Mouse (Mus musculus) CD4-positive, CD25-positive, alpha-beta regulatory T cell, adult 4 months (primary cell): Measurements from ENCODE around the gene Rtf2. TPM values are rescaled to one million over a fixed set of nuclear protein-coding genes. Genes with fewer than 3 reads are reported as not detected.

Experiments
- ATAC-seq: one replicate; pipeline ENCODE4 v1.8.0; 2017
- polyA plus RNA-seq, 2 experiments: library from polyadenylated mRNA; unstranded; fragments of 100-300 nt; shearing (Covaris generic); gene quantifications; one replicate each; pipeline ENCODE4 v1.2.1; 2017

Rtf2 gene
- polyA plus RNA-seq, 2 experiments from 2014 or later, result 139 to 161 TPM

GRCm38 (mm10) chr2:172440640-172441005 is 267 bp downstream of the Rtf2 start:
- ATAC-seq, result peak; percentile 12

- ATAC-seq, result no peak
These were observed 820 bp downstream of the Rtf2 start for GRCm38 (mm10) chr2:172441176-172441575.

DNA sequence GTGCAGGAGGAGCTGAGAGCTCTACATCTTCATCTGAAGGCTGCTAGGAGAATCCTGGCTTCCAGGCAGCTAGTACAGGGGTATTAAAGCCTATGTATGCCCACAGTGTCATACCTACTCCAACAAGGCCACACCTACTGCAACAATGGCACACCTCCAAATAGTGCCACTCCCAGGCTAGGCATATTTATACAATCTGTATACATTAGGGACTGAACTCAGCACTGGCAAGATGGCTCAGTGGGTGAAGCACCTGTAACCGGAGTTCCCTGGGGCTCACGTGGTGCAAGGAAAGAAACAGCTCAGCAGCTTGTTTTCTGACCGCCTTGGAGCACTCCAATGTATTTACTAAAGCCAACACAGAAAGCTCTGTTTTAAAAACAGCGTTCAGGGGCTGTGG is 5.3 kb downstream of the Rtf2 start:
- ATAC-seq, result no peak

DNA sequence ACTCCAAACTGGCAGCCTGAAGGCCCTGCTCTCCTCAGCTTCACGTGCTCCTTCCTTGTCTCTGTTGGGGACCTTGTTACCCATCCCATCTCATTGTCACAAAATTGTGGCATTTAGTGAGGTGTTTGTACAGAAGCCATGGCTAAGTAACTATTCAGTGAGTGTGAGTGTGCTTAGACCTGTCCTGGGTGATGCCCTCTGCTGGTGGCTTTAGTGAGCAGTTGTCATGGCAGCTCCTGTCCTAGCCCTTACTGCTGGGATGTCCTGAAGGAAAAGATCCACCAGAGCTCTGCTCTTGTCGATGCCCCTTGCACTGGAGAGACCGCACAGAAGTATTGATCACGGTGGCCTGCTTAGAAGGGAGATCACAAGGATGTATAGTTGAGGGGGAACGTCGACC is 7.0 kb downstream of the Rtf2 start:
- ATAC-seq, result peak; percentile 61

DNA sequence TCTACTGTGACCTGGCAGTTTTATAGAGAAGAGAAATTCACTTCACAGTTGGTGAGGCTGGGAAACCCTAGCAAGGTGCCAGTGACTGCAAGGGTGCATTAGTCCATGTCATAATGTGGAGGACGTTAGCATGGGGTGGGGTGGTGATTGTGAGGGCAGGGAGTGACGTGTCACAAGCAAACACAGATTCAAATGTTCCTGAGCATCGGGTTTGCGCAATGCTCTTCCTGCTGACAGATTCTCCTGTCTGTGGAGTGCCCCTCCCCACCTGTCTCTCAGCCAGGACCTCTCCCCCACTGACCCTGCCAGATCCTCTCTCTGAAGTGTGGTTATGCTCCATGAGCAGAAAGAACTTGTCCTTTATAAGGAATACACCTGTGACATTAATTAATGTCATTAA is 8.0 kb downstream of the Rtf2 start:
- ATAC-seq, result no peak

GRCm38 (mm10) chr2:172450640-172451039 is 10.3 kb downstream of the Rtf2 start:
- ATAC-seq, result no peak

GRCm38 (mm10) chr2:172452031-172452430 is 11.7 kb downstream of the Rtf2 start:
- no peak for ATAC-seq

DNA sequence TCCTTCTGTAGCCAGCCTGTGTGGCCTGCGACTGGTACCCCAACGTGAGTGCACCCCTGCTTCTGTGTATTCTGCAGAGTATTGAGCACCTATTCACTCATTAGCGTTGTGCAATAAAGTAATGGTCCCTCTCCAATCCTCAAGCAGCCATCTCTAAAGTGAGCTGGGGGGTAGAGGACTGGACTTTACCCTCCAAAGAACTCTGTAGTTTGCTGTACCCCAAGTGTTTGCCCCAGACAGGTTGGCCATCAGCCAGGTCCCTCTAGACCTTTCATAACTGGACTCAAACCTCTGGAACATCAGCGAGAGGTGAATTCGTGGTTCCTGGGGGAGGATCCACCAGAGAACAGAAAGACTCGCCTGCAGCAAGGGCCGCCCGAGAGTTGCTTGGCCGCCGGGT is 12.1 kb downstream of the Rtf2 start:
- no peak for ATAC-seq

DNA sequence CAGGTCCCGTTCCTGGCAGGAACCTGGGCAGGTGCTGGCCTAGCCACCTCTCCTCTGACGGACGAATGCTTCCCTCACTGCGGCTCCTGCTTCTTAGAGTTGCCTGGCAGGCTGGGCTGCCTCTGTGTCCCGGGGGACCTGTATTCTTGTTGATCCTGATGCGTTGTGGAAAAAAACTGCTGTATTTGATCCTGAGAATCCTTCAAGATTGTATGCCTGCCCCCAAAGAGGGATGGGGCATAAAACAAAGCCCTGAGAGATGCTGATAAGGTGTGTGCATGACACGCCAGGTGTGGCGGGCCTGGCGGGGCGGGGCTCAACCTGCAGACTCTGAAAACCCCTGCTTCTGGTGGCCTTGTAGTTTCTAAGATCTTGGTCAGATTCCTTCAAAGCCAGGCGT is 18.1 kb downstream of the Rtf2 start, which contains the start of gene Gcnt7:
TSS of gene Gcnt7 (minus strand) at position 101 of the 400 bp plus-strand sequence.
- ATAC-seq, result no peak

- no peak for ATAC-seq
These were observed 20.3 kb downstream of the Rtf2 start for GRCm38 (mm10) chr2:172460647-172461046.

DNA sequence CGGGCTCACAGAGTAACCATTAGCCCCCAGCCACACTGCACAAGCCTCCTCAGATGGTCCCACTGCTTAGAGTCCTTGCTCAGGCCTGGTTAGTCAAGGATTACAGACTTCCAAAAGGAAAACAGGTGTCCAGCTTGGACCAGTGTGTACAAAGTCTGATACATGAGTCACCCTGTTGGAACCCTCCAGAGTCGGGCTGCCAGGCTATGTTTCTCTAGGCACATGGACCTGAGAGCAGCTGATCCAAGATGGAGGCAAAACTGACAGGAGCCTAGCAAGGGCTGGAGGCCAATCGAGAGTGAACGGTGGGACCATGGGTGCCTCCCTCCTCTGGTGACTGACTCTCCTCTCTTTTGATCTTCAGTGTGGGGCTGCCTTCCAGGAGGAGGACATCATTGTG is 22.5 kb downstream of the Rtf2 start:
- ATAC-seq, result no peak

DNA sequence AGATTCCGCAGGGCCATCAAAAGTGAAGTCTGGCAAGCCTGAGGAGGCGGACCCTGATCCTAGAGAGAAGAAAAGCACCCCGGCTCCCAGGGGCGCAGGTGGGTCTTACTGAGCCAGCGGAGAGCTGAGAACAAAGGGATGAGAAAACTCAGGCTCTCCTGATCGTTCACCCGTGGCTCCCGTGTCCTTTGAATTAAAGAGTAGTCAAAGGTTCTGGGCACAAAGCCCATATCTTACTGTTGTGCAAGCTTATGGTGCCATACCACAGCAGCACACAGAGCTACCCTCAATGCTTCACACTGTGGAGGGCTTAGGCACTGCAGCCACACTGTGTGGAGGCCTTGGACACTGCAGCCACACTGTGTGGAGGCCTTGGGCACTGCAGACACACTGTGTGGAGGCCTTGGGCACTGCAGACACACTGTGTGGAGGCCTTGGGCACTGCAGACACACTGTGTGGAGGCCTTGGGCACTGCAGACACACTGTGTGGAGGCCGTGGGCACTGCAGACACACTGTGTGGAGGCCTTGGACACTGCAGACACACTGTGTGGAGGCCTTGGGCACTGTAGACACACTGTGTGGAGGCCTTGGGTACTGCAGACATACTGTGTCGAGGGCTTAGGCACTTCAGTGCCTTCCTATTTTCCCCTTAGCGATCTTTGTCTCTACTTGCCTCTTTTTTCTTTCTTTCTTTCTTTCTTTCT is 26.2 kb downstream of the Rtf2 start:
- no peak for ATAC-seq

- ATAC-seq, result no peak
These were observed 26.9 kb downstream of the Rtf2 start for GRCm38 (mm10) chr2:172467206-172467605.

GRCm38 (mm10) chr2:172468346-172468819 is 28.0 kb downstream of the Rtf2 start:
- no peak for ATAC-seq

DNA sequence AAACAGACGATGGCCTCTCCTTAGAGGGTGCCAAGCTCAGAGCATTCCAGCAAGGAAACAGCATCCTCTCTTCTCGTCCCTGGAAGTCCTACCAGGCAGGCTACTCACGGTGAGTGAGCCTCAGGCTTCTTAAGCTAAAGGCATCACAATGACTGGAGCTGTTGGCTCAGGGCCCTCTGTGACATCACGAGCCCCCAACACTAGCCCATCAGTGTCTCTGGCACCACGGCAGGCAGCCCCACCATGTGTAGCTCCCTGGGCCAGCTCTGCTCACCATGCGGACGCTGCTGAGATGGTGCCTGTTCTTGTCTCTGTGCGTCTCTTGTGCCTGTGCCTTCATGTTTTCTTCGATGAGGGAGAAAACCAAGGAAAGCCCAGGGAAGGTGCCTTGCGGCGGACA is 32.0 kb downstream of the Rtf2 start, which contains the start of gene Fam209:
TSS of gene Fam209 (plus strand) at position 203 of the 400 bp plus-strand sequence.
- ATAC-seq, result no peak

GRCm38 (mm10) chr2:172473591-172473990 is 33.2 kb downstream of the Rtf2 start:
- no peak for ATAC-seq

GRCm38 (mm10) chr2:172474970-172475369 is 34.6 kb downstream of the Rtf2 start:
- no peak for ATAC-seq

- peak; percentile 17 for ATAC-seq
These were observed 36.4 kb downstream of the Rtf2 start for GRCm38 (mm10) chr2:172476707-172477260.

- ATAC-seq, result no peak
These were observed 37.0 kb downstream of the Rtf2 start for GRCm38 (mm10) chr2:172477350-172477749.

GRCm38 (mm10) chr2:172477860-172478259 is 37.5 kb downstream of the Rtf2 start:
- ATAC-seq, result peak; percentile 56

GRCm38 (mm10) chr2:172480296-172480695 is 39.9 kb downstream of the Rtf2 start:
- ATAC-seq, result no peak

GRCm38 (mm10) chr2:172481654-172482385 is 41.5 kb downstream of the Rtf2 start:
- ATAC-seq, result no peak

GRCm38 (mm10) chr2:172483766-172484413 is 43.5 kb downstream of the Rtf2 start:
- ATAC-seq, result no peak
